Mouse (Mus musculus) common myeloid progenitor, adult 5-6 weeks (primary cell): ENCODE results near the gene Ing1. TPM values are rescaled to one million over a fixed set of nuclear protein-coding genes. Genes with fewer than 3 reads are reported as not detected.

Source experiments
- ATAC-seq: replicated peaks from 2 replicates; pipeline ENCODE4 v1.8.0; 2016; ENCODE audit warnings: low read depth, mild to moderate bottlenecking, moderate TSS enrichment, inconsistent platforms; ENCODE audit not compliant: poor library complexity, severe bottlenecking
- total RNA-seq: library from RNA; stranded (forward); fragments of 200-1000, 187-1606 nt; gene quantifications from 2 replicates; pipeline ENCODE4 v1.2.3, GENCODE M21; 2017

Gene Ing1
- total RNA-seq, 1 experiment from 2014 or later: 53.5 TPM

- peak; percentile 73 for ATAC-seq
Measured at GRCm38 (mm10) chr8:11575604-11576384, 20.4 kb downstream of the Ing1 start.

GRCm38 (mm10) chr8:11585513-11586373 is 30.4 kb downstream of the Ing1 start:
- peak; percentile 48 for ATAC-seq

GRCm38 (mm10) chr8:11586374-11586745 is 31.0 kb downstream of the Ing1 start:
- ATAC-seq: 0 out of 2 replicates have a peak, but pooled peaks have one; percentile 7

- ATAC-seq: no peak
Measured at GRCm38 (mm10) chr8:11591837-11592236, 36.5 kb downstream of the Ing1 start.

GRCm38 (mm10) chr8:11592296-11592695 is 36.9 kb downstream of the Ing1 start:
- ATAC-seq: peak; percentile 98

- ATAC-seq: no peak
Measured at GRCm38 (mm10) chr8:11593222-11593884, 38.0 kb downstream of the Ing1 start.

- peak; percentile 50 for ATAC-seq
Measured at GRCm38 (mm10) chr8:11600301-11600951, 45.1 kb downstream of the Ing1 start.

GRCm38 (mm10) chr8:11602006-11602680 is 46.8 kb downstream of the Ing1 start:
- ATAC-seq: peak; percentile 88

GRCm38 (mm10) chr8:11608848-11609247 is 53.5 kb downstream of the Ing1 start:
- no peak for ATAC-seq

Other genes with a start within 250 kb of the Ing1 start
- gene Col4a2, start 242.8 kb upstream of the Ing1 start, total RNA-seq: 0.34 and 2.3 TPM in 2 replicates
- 2.4 and 3.6 TPM in 2 replicates for gene Col4a1, start 242.7 kb upstream of the Ing1 start, total RNA-seq
- 1.7 TPM in 1 of 2 replicates, not detected in the other for gene Rab20, start 76.9 kb upstream of the Ing1 start, total RNA-seq
- gene Naxd, start 58.1 kb upstream of the Ing1 start, total RNA-seq: 34.9 and 50.2 TPM in 2 replicates
- 40.0 and 41.7 TPM in 2 replicates for gene Cars2, start 4.8 kb upstream of the Ing1 start, total RNA-seq
- gene Ankrd10, start 80.2 kb downstream of the Ing1 start, total RNA-seq: 85.5 and 98.0 TPM in 2 replicates
- gene 1700016D06Rik, start 145.5 kb downstream of the Ing1 start, total RNA-seq: not detected in 2 replicates
- 20.5 and 20.6 TPM in 2 replicates for gene Arhgef7, start 172.2 kb downstream of the Ing1 start, total RNA-seq